Mouse (Mus musculus): Measurements from ENCODE around the gene Ms4a4c.
A peak's percentile ranks its signal among the peaks of the same experiment; 100 is the strongest.
"Not testable (repeated sequence)": the region's sequence is repeated elsewhere in the genome, so short reads cannot be mapped to it uniquely, and the experiment has no call there.

Ms4a4c gene

GRCm38 (mm10) chr19:11404527-11404926, at the start of gene Ms4a4c:
Ms4a4c (plus strand) TSS chr19:11404770.
- no peak for DNase-seq (ENCODE audit: low read depth, low spot score)

GRCm38 (mm10) chr19:11355730-11356129, 48.8 kb upstream of the Ms4a4c start:
- DNase-seq (ENCODE audit: low read depth, low spot score), result peak; percentile 93

DNA sequence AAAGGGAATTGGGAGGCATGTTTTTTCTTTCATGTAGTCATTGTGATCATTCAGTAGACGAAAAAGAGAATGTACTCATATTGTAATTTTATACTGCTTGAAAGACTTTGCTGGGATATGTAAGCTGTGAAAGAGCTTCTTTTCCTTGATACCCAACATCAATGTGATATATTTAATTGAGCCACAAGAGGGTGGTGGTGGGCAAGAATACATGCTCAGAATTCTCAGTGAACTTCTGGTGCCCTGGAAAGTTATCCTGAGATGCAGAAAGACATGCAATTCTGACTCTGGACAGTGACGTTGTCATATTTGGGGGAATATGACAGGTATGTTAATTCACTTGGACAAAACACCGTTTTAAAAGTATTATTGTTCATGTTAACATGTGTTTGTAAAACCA, 44.5 kb upstream of the Ms4a4c start:
- peak; percentile 65 for DNase-seq (ENCODE audit: low read depth, low spot score)

GRCm38 (mm10) chr19:11362002-11362401, 42.6 kb upstream of the Ms4a4c start:
- peak; percentile 87 for DNase-seq (ENCODE audit: low read depth, low spot score)

GRCm38 (mm10) chr19:11368310-11368709, 36.3 kb upstream of the Ms4a4c start:
- DNase-seq (ENCODE audit: low read depth, low spot score), result no peak

DNA sequence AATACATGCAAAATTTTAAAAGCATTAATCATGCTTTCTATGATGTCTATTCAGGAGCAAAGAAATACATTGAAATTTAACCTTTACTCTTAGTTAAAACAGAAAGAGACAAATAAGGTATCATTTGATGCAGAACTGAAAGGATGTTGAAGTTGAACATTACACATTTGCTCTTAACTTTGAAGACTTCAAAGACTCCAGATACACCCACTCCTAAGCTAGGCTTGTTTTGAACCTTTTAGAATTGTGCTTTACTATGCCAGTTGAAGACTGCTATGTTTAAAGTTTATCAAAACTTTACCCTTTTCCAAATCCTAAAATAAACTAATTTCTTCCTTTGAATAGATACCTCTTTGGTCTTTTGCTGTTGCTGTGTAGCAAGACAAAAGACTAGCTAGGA, 33.4 kb upstream of the Ms4a4c start:
- peak; percentile 57 for DNase-seq (ENCODE audit: low read depth, low spot score)

- no peak for DNase-seq (ENCODE audit: low read depth, low spot score)
Measured at GRCm38 (mm10) chr19:11375273-11375672, 29.3 kb upstream of the Ms4a4c start, which contains the start of gene Ms4a4a. Ms4a4a (plus strand) TSS chr19:11375523.

DNA sequence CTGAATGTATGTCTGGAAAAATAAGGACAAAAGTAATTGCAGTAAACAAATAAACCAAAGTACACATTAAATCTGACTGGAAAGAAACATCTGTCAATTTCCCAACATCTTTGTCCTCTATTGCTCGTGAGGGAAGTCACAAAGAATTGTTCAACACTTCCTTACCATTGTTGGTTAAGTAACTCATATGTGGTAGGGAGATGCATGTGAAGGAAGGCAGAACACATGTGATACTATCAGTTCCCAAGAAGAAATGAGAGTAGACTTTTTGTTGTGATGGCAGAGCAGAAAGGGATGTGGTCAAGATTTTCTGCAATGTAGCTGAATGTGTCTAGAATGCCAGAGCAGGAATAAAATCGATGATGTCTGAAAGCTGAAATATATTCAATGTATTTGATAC, 28.2 kb upstream of the Ms4a4c start:
- no peak for DNase-seq (ENCODE audit: low read depth, low spot score)

- peak; percentile 60 for DNase-seq (ENCODE audit: low read depth, low spot score)
Measured at GRCm38 (mm10) chr19:11387109-11387508, 17.5 kb upstream of the Ms4a4c start.

- no peak for DNase-seq (ENCODE audit: low read depth, low spot score)
Measured at GRCm38 (mm10) chr19:11387685-11388084, 16.9 kb upstream of the Ms4a4c start.

DNA sequence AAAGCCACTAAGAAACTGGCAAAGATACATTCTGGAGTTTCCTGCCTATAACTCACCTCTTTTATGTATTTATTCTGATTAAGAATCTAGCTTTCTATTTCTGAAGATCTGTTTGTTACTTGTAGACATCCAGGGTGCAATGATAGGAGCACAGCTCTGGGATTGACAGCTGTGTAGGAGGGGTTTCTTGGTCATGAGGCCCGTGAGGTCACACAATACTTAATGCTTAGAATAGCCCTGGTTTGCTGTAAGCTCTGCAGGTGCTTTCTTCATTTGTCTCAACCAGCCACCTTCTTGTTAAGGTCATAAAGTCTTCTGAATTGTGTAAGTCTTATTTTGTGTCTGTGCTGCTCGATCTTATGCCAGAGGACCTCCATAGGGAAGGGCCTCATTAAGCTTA, 15.6 kb upstream of the Ms4a4c start:
- no peak for DNase-seq (ENCODE audit: low read depth, low spot score)

- peak; percentile 44 for DNase-seq (ENCODE audit: low read depth, low spot score)
Measured at GRCm38 (mm10) chr19:11395769-11396168, 8.8 kb upstream of the Ms4a4c start.

DNA sequence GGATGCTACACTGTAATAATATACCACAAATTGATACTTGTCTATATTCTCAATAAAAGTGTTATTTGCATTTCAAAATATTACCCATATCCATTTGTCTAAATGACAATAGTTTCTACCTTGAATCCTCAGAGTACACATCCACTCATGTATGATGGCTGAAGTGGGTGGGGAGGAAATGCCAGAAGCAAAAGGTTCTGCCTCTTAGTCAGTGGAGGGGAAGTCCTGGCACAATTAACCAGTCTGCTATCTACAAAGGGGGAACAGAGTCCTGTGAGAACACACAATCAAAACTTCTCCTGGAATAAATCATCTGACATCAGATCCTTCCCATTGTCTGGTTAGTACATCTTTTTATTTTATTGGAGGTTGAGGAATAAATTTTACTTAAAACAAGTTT, 2.9 kb downstream of the Ms4a4c start:
- peak; percentile 39 for DNase-seq (ENCODE audit: low read depth, low spot score)

DNA sequence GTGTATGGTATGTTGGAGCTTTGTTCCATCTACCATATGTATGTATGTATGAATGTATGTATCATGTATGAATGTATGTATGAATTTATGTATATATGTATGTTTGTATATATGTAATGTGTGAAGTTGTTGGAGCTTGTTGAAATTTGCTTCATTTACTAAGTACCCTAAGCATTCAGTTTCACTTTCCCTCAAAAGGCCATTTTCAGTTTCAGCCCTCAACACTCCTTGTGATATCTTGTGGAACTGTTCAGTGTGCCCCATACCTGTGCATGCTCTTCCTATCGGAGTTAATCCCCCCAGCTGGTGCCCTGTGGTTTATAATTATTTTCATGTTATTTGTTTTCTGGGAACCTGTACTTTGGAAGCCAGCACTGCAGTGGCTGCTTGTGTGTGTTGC, 4.0 kb downstream of the Ms4a4c start:
- DNase-seq (ENCODE audit: low read depth, low spot score), result peak; percentile 48

DNA sequence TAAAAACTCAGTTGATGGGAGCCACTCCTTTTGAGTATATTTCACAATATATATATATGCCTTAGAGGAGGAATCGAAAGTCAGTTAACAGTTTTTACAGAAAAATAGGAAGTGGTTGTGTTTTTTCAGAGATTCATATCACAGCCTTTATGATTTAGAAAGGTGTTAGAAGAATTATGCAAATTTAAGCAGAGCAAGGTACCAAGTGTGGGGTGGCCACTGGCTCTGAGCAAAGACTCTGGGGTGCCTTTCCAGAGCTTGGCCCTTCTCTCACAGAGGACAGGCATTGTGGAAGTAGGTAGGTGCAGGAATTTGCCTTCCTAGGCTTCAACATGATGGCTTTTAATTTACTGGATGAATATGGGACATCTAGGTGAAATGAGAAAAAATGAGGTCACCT, 7.1 kb downstream of the Ms4a4c start:
- peak; percentile 62 for DNase-seq (ENCODE audit: low read depth, low spot score)

DNA sequence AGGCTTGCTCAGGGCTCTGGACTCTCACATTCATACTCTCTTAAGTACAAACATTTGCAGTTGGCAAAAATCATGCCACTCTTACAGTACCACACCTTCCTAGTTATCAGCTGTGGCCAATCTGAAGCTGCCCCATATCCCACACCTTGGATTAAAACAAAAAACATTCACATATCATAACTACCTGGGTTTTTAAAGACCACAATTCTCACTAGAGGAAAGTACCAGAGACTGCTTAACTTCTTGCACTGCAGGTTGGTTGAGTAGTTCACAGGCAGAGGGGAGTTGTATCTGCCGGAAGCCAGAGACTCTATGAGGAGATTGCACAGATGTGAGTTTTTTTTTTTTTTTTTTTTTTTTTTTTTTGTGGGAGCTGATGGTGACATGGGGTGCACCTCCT, 9.5 kb downstream of the Ms4a4c start:
- DNase-seq (ENCODE audit: low read depth, low spot score), result peak; percentile 65

- DNase-seq (ENCODE audit: low read depth, low spot score), result no peak
Measured at GRCm38 (mm10) chr19:11415581-11415980, 11.0 kb downstream of the Ms4a4c start.

DNA sequence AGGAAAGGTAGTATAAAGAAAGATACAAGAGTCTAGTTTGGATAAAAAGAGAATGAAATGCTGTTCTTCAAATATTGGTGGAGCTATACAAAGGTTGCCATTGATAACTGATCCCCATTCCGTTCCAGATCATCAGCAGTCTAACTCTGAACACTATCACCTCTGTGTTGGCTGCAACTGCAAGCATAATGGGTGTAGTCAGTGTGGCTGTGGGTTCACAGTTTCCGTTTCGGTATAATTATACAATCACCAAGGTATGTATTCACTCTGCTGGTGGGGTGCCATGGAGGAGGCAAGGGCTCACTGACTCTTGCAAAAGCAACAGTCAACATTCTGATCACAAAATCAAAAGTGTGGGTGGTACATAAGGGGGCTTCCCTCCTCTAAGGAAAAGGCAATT, 14.3 kb downstream of the Ms4a4c start:
- not testable (repeated sequence) for DNase-seq (ENCODE audit: low read depth, low spot score)

DNA sequence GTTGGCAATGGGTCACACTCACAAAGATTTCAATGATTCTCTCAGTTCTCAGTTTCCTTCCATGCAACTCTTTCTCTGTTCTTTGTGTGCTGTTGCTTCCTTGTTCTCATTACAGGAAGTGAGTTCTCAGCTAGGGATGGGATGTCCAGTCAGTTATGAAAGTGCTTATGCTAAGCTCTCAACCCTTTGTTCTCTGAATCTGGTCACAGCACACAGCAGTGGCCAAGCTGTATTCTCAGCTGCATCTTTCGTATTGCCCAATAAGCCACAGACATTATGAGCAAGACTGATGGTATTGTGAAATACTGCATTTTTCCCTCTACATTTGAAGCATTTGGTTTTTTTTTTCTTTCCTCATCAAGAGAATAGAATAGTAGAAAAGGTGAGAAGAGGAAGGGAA, 26.6 kb downstream of the Ms4a4c start:
- DNase-seq (ENCODE audit: low read depth, low spot score), result not testable (repeated sequence)

GRCm38 (mm10) chr19:11435058-11435834, 30.7 kb downstream of the Ms4a4c start:
- DNase-seq (ENCODE audit: low read depth, low spot score), result peak; percentile 67

- DNase-seq (ENCODE audit: low read depth, low spot score), result peak; percentile 76
Measured at GRCm38 (mm10) chr19:11443338-11443737, 38.8 kb downstream of the Ms4a4c start, which contains the start of gene Ms4a4b. Ms4a4b (plus strand) TSS chr19:11443553.

- peak; percentile 37 for DNase-seq (ENCODE audit: low read depth, low spot score)
Measured at GRCm38 (mm10) chr19:11443964-11444363, 39.4 kb downstream of the Ms4a4c start.

GRCm38 (mm10) chr19:11447238-11447637, 42.7 kb downstream of the Ms4a4c start:
- DNase-seq (ENCODE audit: low read depth, low spot score), result peak; percentile 64
